Mouse (Mus musculus) megakaryocyte progenitor cell, adult 5-6 weeks (primary cell): ENCODE data around the gene Rab3gap1. TPM values are rescaled to one million over a fixed set of nuclear protein-coding genes. Genes with fewer than 3 reads are reported as not detected.

ENCODE experiments used
- ATAC-seq: replicated peaks from 2 replicates; pipeline ENCODE4 v1.8.0; 2016; ENCODE audit warnings: mild to moderate bottlenecking, moderate TSS enrichment, inconsistent platforms; ENCODE audit not compliant: poor library complexity
- total RNA-seq, 2 experiments: library from RNA; stranded (forward) in 1 of 2; stranded (reverse) in 1 of 2; fragments of 157-497, 149-512 nt in 1 of 2; fragments of 200-1000 nt in 1 of 2; gene quantifications; 2 replicates each; pipeline versions ENCODE4 v1.2.3 to v1.2.4; 2015 to 2017

Gene Rab3gap1
- total RNA-seq, 2 experiments from 2014 or later: 16.1 to 40.3 TPM

DNA sequence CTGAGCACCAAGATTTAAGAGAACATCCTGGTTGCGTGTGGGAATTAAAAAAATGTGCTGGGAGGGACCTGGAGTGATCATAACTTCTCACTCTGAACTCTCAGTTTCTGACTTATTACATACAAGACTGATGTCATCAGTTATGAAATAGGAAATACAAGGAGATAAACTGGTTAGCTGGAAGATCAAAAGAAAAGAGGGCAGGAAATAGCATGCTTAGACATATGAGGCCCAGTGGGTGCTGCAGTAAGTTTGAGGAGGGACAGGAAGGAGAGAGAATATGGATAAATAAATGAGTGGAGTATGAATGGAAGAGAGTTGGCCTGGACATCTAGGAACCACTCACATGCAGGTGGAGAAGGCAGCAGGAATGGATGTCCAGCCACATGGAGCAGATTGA is 109.6 kb downstream of the Rab3gap1 start:
- no peak for ATAC-seq

DNA sequence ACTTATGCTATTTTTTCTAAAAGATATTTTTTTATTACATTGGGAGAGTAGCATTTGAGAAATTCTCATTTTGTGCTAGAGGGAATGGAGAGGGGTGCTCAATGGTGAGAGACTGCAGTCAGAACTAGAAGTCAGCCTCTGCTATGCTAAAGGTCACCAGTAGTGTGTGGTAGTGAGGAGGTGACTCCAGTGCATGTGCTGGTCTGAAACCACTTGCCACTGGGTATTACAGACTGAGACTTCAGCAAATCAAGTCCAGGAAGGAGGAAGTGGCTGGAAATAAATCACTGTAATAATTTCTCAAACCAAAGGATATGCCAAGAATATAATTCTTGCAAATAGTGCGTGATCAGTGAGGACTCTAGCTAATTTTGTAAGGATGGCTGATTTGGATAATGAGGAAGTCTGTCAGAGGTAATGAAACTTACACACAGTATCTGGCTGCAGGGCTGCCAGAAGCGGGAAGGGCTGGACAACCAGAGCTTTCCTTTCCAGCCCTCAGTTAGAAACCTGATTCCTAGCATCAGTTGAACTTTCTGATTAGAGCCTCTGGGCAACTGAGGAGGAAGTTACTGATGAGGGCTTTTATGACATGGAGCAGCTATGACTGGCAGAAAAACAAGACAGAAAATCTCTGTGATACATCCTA is 112.5 kb downstream of the Rab3gap1 start:
- peak; percentile 63 for ATAC-seq

DNA sequence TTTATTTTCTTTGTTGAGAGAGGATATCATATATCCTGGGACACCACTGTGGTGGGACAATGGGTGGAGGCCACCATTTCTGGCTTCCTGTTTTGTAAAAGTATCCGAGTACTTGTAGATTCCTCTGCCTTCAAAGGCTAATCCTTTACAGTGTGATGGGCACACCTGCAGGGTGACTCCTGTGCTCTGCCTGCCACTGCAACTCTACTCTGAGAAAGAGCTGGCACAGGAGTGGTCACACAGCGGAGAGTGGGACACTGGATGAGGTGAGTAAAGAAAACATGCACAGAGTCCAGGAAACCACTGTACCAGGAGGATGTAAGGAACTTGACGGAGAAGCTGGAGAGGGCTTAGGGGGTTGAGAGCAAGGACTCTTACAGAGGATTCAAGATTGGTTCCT is 113.7 kb downstream of the Rab3gap1 start:
- ATAC-seq: no peak

DNA sequence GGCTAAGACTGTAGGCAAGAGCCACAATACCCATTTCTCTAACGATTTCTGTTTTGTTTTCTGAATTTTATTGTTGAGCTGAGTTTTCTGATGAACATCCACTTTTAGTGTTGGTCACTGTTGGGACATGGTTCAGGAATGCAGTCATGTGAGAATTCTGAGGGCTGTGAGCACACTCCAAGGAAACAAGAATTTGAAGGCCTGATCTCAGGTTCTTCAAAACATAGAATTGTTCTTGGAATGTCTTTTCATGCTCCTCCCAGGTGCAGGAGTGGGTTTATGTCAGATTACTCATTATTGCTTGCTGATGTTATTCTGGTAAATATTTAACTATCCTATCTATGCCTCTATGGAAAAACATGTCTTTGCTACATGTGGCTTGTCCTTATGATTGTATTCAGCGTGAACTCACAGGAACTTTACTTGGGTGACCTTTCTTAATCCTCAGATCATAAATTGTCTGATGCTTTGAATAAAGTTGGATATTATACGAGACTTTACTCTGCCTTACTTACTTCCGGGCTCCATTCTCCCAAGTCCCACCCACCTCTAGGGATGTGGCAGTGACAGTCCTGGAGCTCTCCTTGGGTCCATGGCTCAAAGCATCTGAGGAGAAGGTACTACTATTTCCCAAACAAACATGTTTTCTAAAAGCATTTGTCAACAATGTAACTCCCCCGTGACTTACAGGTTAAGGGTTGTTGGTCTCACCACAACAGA is 114.9 kb downstream of the Rab3gap1 start:
- ATAC-seq: no peak

DNA sequence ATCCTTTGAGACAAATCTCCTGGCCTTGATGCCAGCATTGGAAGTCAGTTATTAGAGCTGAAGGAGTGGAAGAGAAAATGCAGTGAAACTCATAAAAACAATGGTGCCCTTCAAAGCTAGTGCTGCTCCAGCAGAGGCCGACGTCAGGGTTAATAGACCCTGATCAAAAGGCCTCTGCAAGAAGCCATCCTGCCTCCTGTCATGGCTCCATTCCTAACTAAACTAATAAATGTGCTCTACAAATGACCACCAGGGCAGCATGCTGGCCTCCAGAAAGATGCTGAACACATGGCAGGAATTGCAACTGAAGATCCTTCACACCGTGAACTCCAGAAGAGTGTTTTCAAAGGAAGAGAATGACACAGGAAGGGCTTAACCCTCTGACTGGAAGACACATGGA is 116.8 kb downstream of the Rab3gap1 start:
- ATAC-seq: no peak

DNA sequence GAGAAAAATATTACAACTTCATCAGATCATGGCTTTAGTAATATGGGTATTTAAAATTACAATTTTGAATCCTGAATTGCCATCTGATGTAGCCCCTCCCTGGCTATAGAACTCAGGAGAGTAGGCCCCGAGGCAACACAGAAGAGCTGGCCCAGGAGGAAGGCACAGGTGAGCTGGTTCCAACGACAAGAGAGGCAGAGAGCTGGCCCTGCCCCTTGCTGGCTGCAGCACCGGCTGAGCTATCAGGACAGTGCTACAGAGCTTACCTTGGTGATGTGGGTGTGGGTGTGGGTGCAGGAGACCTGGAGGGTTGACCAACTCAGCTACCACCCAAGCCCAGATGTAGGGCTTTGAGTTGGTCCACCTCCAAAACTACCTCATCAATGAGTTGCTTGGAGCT is 119.7 kb downstream of the Rab3gap1 start:
- ATAC-seq: no peak

DNA sequence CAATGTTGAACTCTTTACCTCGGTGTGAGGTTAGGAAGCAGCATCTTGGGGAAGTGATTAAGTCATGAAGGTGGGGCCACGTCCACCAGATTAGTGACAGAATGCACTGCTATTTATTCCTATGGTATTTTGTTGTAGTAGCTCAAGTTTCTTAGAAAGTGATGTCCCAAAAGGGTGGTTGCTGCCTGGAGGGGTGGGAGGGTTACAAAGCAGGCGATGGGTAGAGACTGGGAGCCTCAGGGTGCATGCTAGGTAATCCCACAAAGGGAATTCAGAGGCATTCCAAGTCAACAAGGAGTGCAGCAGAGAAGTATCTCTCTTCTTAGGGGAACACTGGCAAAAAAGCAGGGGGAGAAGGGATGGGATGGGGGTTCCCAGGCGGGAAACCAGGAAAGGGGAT is 120.8 kb downstream of the Rab3gap1 start:
- no peak for ATAC-seq

DNA sequence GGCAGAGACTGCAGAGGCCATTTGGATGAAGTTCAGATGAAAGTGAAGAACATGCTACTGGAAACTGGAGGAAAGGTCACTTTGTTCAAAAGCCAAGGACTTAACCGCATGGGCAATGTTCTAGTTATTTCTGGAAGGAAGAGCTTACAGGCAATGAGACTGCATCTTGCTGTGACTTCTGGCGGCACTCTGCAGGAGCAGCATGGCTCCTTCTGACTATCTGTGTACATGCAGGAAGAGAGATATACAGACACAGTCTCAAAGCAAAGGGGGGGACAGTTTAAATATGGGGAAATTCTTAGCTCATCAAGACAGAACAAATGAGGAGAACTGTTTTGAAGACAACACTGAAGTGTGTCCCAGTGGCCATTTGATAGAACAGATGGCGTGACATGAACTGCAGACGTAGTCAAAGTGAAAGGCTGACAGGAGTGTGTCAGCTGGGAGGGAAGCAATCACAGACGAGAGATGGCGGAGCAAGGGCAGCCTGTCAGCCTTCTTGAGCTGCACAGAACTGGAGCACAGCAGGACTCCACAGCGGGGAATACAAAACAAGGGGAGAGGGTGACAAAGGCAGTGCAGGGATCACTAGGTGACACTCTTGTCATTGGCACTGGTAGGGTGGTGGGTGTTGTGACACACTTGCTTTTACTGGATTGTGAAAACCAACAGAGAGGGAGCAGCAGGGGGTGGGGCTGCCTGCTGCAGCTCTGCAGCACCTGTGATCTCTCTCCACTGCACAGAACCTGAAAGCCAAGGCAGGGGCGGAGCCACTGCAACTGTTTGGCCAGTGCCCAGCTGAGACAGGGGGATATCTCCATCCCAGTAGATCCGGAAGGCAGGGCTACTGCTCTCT is 121.5 kb downstream of the Rab3gap1 start:
- peak; percentile 71 for ATAC-seq

Other genes with a start within 250 kb of the Rab3gap1 start
- not detected in 2 replicates for gene Tmem163, start 189.2 kb upstream of the Rab3gap1 start, total RNA-seq (2015)
- gene Tmem163, start 189.2 kb upstream of the Rab3gap1 start, total RNA-seq (2017): not detected in 2 replicates
- 0.64 and 2.4 TPM in 2 replicates for gene Acmsd, start 139.4 kb upstream of the Rab3gap1 start, total RNA-seq (2015)
- gene Acmsd, start 139.4 kb upstream of the Rab3gap1 start, total RNA-seq (2017): 1.4 and 1.8 TPM in 2 replicates
- 30.7 and 32.9 TPM in 2 replicates for gene Ccnt2, start 94.6 kb upstream of the Rab3gap1 start, total RNA-seq (2015)
- gene Ccnt2, start 94.6 kb upstream of the Rab3gap1 start, total RNA-seq (2017): 36.4 and 48.2 TPM in 2 replicates
- 0.32 and 0.35 TPM in 2 replicates for gene Map3k19, start 13.7 kb upstream of the Rab3gap1 start, total RNA-seq (2015)
- gene Map3k19, start 13.7 kb upstream of the Rab3gap1 start, total RNA-seq (2017): 0.10 TPM in 1 of 2 replicates, not detected in the other
- 9.1 and 13.2 TPM in 2 replicates for gene Zranb3, start 234.3 kb downstream of the Rab3gap1 start, total RNA-seq (2015)
- gene Zranb3, start 234.3 kb downstream of the Rab3gap1 start, total RNA-seq (2017): 12.9 and 14.1 TPM in 2 replicates
- 177 and 192 TPM in 2 replicates for gene R3hdm1, start 234.5 kb downstream of the Rab3gap1 start, total RNA-seq (2015)
- 34.4 and 62.2 TPM in 2 replicates for gene R3hdm1, start 234.5 kb downstream of the Rab3gap1 start, total RNA-seq (2017)